Mouse (Mus musculus) neural tube, embryonic 11.5 days (tissue): ENCODE results near the gene Krt18. TPM values are rescaled to one million over a fixed set of nuclear protein-coding genes. Genes with fewer than 3 reads are reported as not detected.

Experiments used
- ATAC-seq: fragments of 200-750 bp; cut with Nextera tagmentation; 2 replicates; pipeline ENCODE4 v1.8.0; 2017; ENCODE audit warnings: moderate number of reproducible peaks, mild to moderate bottlenecking, moderate TSS enrichment, moderate library complexity; ENCODE audit not compliant: insufficient read depth, low FRiP score, low TSS enrichment
- DNase-seq: peaks from one replicate; pipeline ENCODE4 v3.0.0-alpha.2; 2015; ENCODE audit warnings: low spot score
- H3K27ac ChIP-seq: fragments of 300-500 bp; sonication (generic); 2 replicates; pipeline ENCODE4 v1.5.1; 2014; ENCODE audit warnings: low read depth, mild to moderate bottlenecking, low read length
- H3K27me3 ChIP-seq: fragments of 300-500 bp; sonication (generic); 2 replicates; pipeline ENCODE4 v1.6.1; 2014; ENCODE audit warnings: mild to moderate bottlenecking, low read length, mixed read lengths; ENCODE audit not compliant: control insufficient read depth, insufficient read depth
- H3K36me3 ChIP-seq: fragments of 300-500 bp; sonication (generic); 2 replicates; pipeline ENCODE4 v1.6.1; 2014; ENCODE audit warnings: mild to moderate bottlenecking, low read length, moderate library complexity, mixed read lengths; ENCODE audit not compliant: control insufficient read depth, insufficient read depth
- H3K4me1 ChIP-seq: fragments of 300-500 bp; sonication (generic); 2 replicates; pipeline ENCODE4 v1.6.1; 2014; ENCODE audit warnings: low read length, mixed read lengths; ENCODE audit not compliant: control insufficient read depth, insufficient read depth
- H3K4me2 ChIP-seq: fragments of 300-500 bp; sonication (generic); 2 replicates; pipeline ENCODE4 v1.6.1; 2014; ENCODE audit warnings: low read depth, mild to moderate bottlenecking, moderate library complexity
- H3K4me3 ChIP-seq: fragments of 300-500 bp; sonication (generic); 2 replicates; pipeline ENCODE4 v1.5.1; 2014; ENCODE audit warnings: low read depth, low read length
- H3K9ac ChIP-seq: fragments of 300-500 bp; sonication (generic); 2 replicates; pipeline ENCODE4 v1.6.1; 2014; ENCODE audit warnings: mild to moderate bottlenecking, low read length
- H3K9me3 ChIP-seq: fragments of 300-500 bp; sonication (generic); 2 replicates; pipeline ENCODE4 v1.6.1; 2016; ENCODE audit warnings: low read length; ENCODE audit not compliant: control insufficient read depth
- WGBS: fragments of 180-500 bp; shearing (Covaris S2); extraction: QIAGEN DNeasy Blood & Tissue Kit; methylation state at CpG from one replicate; pipeline ENCODE4 v1.1.7; 2014; 5-methylcytosine and 5-hydroxymethylcytosine counted together
- polyA plus RNA-seq: library from polyadenylated mRNA; unstranded; fragments of >200 nt; fragmentation: Nextera tagmentation; extraction: Ambion mirVana; gene quantifications from 2 replicates; pipeline ENCODE4 v1.2.1, GENCODE M21; 2014

Krt18 gene
- polyA plus RNA-seq, 1 experiment from 2014 or later = 8.1 TPM

DNA sequence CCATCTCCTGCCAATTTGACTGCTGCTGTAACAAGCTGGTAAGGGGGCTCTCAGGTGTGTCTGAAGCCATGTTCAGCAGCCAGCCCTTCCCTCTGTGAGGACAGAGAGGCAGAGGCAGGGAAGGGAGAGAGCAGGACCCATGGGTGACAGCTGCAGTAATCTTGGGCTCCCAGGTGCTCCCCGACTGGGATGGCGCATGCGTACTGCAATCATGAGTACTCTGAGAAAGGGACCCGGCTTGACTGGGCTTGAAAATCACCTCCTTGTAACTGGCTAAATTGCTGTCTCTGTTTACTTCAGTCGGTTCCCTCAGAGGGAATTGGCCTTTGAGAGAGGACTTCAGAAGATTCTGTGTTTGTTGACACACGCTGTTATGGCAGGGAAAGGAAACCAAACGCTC is 14.0 kb downstream of the Krt18 start:
- ATAC-seq (no peak), DNase-seq (no peak)
- Histone ChIP-seq H3K4me1 (no peaks in the 10 kb centered on the region), H3K36me3 (no peaks in the 10 kb centered on the region), H3K27ac (no peak overlapping the region), H3K9me3 (no peaks in the 10 kb centered on the region), H3K9ac (no peak overlapping the region), H3K27me3 (no peaks in the 10 kb centered on the region), H3K4me2 (no peak overlapping the region), H3K4me3 (no peak overlapping the region)
- WGBS = 48% methylated on average over 7 of the region's 7 CpGs

DNA sequence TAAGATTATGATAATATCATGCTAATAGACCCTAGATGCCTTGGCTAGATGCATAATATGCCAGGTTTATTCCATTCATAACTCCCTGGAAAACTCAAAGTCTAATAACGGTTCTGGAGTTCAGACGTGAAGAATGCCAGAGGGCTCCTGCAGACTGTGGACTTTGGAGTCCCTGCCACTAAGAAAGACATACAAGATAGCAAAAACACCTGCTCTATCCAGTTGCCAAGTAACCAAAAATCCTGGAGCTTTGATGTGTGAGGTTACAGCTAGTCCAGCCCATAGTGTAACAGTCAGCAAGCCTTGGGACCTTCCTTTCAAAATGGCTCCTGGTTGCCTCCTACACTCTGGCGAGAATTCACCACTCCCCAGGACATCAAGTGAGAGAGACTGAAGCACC is 16.8 kb downstream of the Krt18 start:
- no peak for ATAC-seq
- H3K4me1 ChIP-seq = no peaks in the 10 kb centered on the region
- 70% methylated on average over 3 of the region's 3 CpGs for WGBS

DNA sequence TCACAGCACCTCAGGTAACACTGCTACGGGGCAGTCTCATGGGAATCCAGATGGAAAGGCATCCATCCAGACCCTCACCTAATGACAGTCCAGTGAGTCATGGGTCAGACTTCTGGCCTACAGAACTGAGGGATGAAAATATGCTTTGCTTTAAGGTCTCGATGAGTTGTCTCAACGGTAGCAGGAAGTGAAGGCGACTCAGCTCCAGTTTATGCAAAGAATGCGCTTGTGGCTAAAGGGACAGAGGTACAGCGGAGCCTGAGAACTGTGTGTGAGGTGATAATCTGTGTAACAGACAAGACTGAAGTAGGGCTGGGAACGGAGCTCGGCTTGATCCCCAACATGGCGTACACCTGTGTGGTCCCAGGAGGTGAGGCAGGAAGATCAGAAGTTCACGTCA is 17.7 kb downstream of the Krt18 start:
- H3K9ac ChIP-seq = no peak overlapping the region
- no peaks in the 10 kb centered on the region for H3K9me3 ChIP-seq
- no peak overlapping the region for H3K4me3 ChIP-seq
- ATAC-seq = no peak
- 90% methylated on average over 10 of the region's 10 CpGs for WGBS
- no peaks in the 10 kb centered on the region for H3K4me1 ChIP-seq
- no peak overlapping the region for H3K27ac ChIP-seq
- no peaks in the 10 kb centered on the region for H3K36me3 ChIP-seq
- DNase-seq = no peak
- no peak overlapping the region for H3K4me2 ChIP-seq
- no peaks in the 10 kb centered on the region for H3K27me3 ChIP-seq

More for the DNA sequence above, 16.8 kb downstream of the Krt18 start:
- no peak for DNase-seq
- H3K9ac ChIP-seq = no peak overlapping the region
- no peak overlapping the region for H3K27ac ChIP-seq
- H3K4me3 ChIP-seq = no peak overlapping the region
- no peaks in the 10 kb centered on the region for H3K27me3 ChIP-seq
- no peaks in the 10 kb centered on the region for H3K36me3 ChIP-seq
- H3K9me3 ChIP-seq = no peaks in the 10 kb centered on the region
- no peak overlapping the region for H3K4me2 ChIP-seq

DNA sequence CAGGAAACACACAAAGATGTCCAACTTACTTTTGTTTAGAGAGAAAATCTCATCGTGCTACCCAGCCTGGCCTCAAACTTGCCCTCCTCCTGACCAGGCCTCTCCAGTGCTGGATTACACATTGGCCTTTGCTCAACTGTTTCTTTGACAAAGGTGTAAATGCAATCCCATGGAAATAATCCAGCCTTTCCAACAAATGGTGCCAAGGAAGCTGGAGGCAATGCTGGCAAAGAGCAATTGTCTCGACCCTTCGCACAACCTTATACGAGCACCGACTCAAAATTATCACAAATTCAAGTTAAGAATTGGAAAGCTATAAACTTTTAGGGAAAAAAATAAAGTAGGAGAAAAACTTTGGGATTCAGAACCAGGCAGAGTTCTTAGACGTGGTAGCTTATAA is 20.0 kb downstream of the Krt18 start:
- Histone ChIP-seq H3K9me3 (no peaks in the 10 kb centered on the region), H3K9ac (no peak overlapping the region), H3K36me3 (no peaks in the 10 kb centered on the region), H3K4me2 (no peak overlapping the region), H3K4me3 (no peak overlapping the region), H3K4me1 (no peaks in the 10 kb centered on the region), H3K27ac (no peak overlapping the region), H3K27me3 (no peaks in the 10 kb centered on the region)
- no peak for ATAC-seq
- WGBS = 88% methylated on average over 6 of the region's 6 CpGs
- no peak for DNase-seq

DNA sequence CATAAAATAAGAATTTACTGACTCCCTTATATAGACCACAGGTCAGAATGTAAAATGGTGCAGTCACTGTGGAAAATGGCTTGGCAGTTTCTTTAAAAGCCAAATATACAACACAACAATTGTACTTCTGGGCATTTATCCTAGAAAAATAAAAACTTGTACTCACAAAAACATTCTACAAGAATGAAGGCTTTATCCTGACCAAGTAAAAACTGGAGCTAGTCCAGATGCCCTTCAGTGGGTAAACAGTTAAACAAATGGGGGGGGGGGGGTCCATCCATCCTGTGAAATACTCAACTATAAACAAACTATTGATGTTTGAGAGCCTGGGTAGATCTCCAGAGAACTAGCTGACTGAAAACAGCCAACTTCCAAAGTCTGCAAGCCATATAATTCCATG is 21.9 kb downstream of the Krt18 start:
- H3K27ac ChIP-seq = no peak overlapping the region
- no peaks in the 10 kb centered on the region for H3K4me1 ChIP-seq
- no peaks in the 10 kb centered on the region for H3K36me3 ChIP-seq
- DNase-seq = no peak
- H3K9me3 ChIP-seq = no peaks in the 10 kb centered on the region
- ATAC-seq = no peak
- no peak overlapping the region for H3K9ac ChIP-seq
- no peak overlapping the region for H3K4me3 ChIP-seq
- no peaks in the 10 kb centered on the region for H3K27me3 ChIP-seq
- H3K4me2 ChIP-seq = no peak overlapping the region

DNA sequence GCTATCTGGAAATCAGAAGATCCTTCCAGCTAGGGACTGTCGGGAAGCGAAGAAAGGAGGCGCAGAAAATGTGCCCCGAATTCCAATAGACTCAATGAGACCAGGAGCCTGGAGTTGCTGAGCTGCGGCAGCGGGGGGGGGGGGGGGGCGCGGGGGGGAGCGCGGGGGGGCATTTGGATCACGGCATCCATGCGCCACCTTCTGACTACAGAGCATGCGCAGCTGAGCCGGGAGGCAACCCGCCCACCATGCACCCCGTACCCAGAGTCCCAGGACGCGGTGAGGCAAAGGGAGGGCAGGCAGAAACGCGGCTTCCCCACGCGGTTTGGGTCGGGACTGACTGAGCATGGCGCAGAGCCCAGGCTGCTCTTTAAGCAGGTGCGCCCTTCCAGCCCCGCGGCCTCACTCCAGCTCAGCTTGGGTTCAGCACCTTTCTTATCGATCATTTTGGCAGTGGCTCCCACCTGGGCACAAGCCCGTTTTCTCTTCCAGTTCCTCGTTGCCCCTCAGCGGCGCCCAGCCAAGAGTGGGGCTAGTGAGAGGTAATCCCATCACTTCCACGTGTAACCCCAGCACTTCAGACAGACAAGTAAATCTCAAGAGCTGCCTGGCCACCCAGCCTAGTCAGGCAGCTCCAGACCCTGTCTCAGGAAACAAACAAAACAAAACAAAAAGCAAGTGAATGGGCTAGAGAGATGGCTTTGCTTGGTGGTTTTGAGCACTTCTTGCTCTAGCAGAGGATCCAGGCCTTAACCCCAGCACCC is 24.1 kb downstream of the Krt18 start:
- no peaks in the 10 kb centered on the region for H3K27me3 ChIP-seq
- peak overlapping the region; percentile 41 for H3K4me3 ChIP-seq
- ATAC-seq (peak; percentile 63), DNase-seq (peak; percentile 74)
- peak overlapping the region; percentile 65 for H3K9ac ChIP-seq
- H3K4me2 ChIP-seq = peak overlapping the region; percentile 80
- no peak overlapping the region for H3K27ac ChIP-seq
- H3K9me3 ChIP-seq = no peaks in the 10 kb centered on the region
- H3K4me1 ChIP-seq = no peaks in the 10 kb centered on the region
- H3K36me3 ChIP-seq = no peaks in the 10 kb centered on the region
- WGBS = under 1% methylated on average over 26 of the region's 33 CpGs

DNA sequence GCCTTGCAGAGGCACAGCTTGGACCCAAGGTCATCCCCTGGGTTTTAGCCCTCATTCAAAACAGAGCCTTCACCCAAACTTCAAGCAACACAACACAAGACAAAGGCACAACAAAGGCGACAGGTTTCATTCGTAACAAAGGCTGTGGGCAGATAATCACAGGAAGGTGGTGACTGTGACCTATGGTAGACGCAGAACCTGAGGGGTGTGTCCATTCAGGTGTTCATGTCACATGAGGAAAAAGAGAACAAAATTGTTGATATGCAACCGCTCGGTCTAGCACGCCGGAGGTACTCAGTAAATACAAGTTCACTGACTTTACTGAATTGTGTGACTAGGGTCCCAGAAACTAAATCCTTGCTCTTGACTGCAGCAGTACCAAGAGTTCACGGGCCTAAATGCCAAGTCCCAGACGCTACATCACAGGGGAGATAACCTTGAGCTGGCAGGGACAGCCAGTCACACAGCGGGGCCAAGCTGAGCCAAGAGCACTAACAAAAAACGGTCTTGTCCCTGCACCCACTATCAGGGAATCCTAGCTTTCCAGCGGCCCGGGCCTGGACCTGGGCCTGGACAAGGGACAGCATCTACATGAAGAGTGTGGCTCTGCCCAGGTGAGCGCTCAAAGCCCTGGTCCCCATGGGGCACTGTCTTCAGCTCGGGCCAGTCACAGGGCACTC is 28.7 kb downstream of the Krt18 start:
- Histone ChIP-seq H3K36me3 (no peaks in the 10 kb centered on the region), H3K27ac (no peak overlapping the region), H3K4me3 (no peak overlapping the region), H3K27me3 (no peaks in the 10 kb centered on the region), H3K9ac (no peak overlapping the region), H3K4me2 (no peak overlapping the region), H3K4me1 (no peaks in the 10 kb centered on the region), H3K9me3 (no peaks in the 10 kb centered on the region)
- 90% methylated on average over 15 of the region's 15 CpGs for WGBS
- DNase-seq (no peak), ATAC-seq (no peak)

DNA sequence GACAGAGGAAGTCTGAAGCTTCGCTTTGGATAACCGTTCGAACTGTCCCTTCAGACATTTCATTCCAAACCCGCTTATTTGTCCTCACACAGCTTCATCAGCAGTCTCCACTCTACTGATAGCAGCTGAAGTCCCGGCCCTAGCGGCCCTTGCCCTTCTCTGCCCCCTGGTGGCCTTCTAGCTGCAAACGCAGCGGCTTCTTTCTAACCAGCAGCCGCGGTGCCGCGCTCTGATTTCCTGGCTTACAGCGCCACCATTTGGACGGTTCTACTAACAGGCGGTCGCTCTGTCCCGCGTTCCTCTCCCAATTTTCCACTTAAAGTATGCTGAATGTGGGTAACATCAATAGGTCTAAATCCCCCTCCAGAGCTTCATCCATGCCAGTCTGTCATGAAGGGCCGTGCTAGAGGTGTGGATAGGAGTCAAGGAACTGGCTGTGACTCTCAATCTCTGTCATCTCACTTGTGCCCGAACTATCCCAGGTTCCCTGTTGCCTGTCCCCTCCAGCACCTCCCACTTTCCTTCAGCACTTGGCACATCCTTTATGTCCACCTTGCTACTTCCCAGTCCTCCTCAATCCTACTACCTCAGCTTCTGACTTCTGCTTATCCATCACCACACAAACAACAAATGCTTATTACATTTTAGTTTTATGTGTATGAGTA is 37.8 kb downstream of the Krt18 start:
- peak; percentile 93 for DNase-seq
- ATAC-seq = peak; percentile 61; the same call in 1 of the 2 replicates
- 7% methylated on average over 20 of the region's 20 CpGs for WGBS
- no peaks in the 10 kb centered on the region for H3K4me1 ChIP-seq
- H3K27ac ChIP-seq = no peak overlapping the region
- no peaks in the 10 kb centered on the region for H3K9me3 ChIP-seq
- no peaks in the 10 kb centered on the region for H3K36me3 ChIP-seq
- no peaks in the 10 kb centered on the region for H3K27me3 ChIP-seq
- H3K9ac ChIP-seq = no peak overlapping the region; the same call in 1 of the 2 replicates
- no peak overlapping the region for H3K4me2 ChIP-seq
- H3K4me3 ChIP-seq = no peak overlapping the region
